Mouse (Mus musculus) forebrain, embryonic 15.5 days (tissue): ENCODE measurements around the gene Ptpa. TPM values are rescaled to one million over a fixed set of nuclear protein-coding genes. Genes with fewer than 3 reads are reported as not detected.
"Not testable (repeated sequence)": the region's sequence is repeated elsewhere in the genome, so short reads cannot be mapped to it uniquely, and the experiment has no call there.

Experiments used
- ATAC-seq: fragments of 200-750 bp; cut with Nextera tagmentation; replicated peaks from 2 replicates; pipeline ENCODE4 v1.8.0; 2017; ENCODE audit warnings: mild to moderate bottlenecking, moderate TSS enrichment, moderate library complexity
- H3K27ac ChIP-seq: fragments of 300-500 bp; sonication (generic); replicated peaks from 2 replicates; pipeline ENCODE4 v1.5.1; 2015; ENCODE audit warnings: mild to moderate bottlenecking, inconsistent platforms
- H3K27me3 ChIP-seq: fragments of 300-500 bp; sonication (generic); 2 replicates; pipeline ENCODE4 v1.6.1; 2015; ENCODE audit warnings: inconsistent platforms
- H3K36me3 ChIP-seq: fragments of 300-500 bp; sonication (generic); 2 replicates; pipeline ENCODE4 v1.6.1; 2015; ENCODE audit warnings: mild to moderate bottlenecking, inconsistent platforms
- H3K4me1 ChIP-seq: fragments of 300-500 bp; sonication (generic); 2 replicates; pipeline ENCODE4 v1.6.1; 2015; ENCODE audit warnings: inconsistent platforms
- H3K4me2 ChIP-seq: fragments of 300-500 bp; sonication (generic); replicated peaks from 2 replicates; pipeline ENCODE4 v1.6.1; 2015; ENCODE audit warnings: mild to moderate bottlenecking, inconsistent platforms
- H3K4me3 ChIP-seq: fragments of 300-500 bp; sonication (generic); 2 replicates; pipeline ENCODE4 v1.5.1; 2015; ENCODE audit warnings: mild to moderate bottlenecking, inconsistent platforms
- H3K9ac ChIP-seq: fragments of 300-500 bp; sonication (generic); replicated peaks from 2 replicates; pipeline ENCODE4 v1.6.1; 2015; ENCODE audit warnings: mild to moderate bottlenecking, inconsistent platforms
- H3K9me3 ChIP-seq: fragments of 300-500 bp; sonication (generic); 2 replicates; pipeline ENCODE4 v1.6.1; 2016; ENCODE audit warnings: inconsistent platforms
- WGBS: fragments of 180-500 bp; shearing (Covaris S2); methylation state at CpG from one replicate; pipeline ENCODE4 v1.1.7; 2015; ENCODE audit warnings: mixed read lengths; 5-methylcytosine and 5-hydroxymethylcytosine counted together
- polyA plus RNA-seq: library from polyadenylated mRNA; unstranded; fragments of >200 nt; fragmentation: Nextera tagmentation; extraction: Ambion mirVana; gene quantifications from 2 replicates; pipeline ENCODE4 v1.2.1, GENCODE M21; 2015

The Ptpa gene
- polyA plus RNA-seq, 1 experiment from 2014 or later: 152 TPM

- Histone ChIP-seq H3K27me3 (no peaks in the 10 kb centered on the region), H3K9ac (no peak overlapping the region), H3K4me1 (no peaks in the 10 kb centered on the region), H3K9me3 (no peaks in the 10 kb centered on the region), H3K36me3 (peaks cover 65% of the 10 kb centered on the region), H3K4me2 (no peak overlapping the region), H3K4me3 (no peak overlapping the region), H3K27ac (no peak overlapping the region)
- no peak for ATAC-seq
- 92% methylated on average over 2 of the region's 2 CpGs for WGBS
Observed at GRCm38 (mm10) chr2:30407221-30407620, 8.6 kb upstream of the Ptpa start.

GRCm38 (mm10) chr2:30407778-30408177, 8.1 kb upstream of the Ptpa start:
- no peaks in the 10 kb centered on the region for H3K4me1 ChIP-seq
- no peak overlapping the region for H3K27ac ChIP-seq
- H3K27me3 ChIP-seq: no peaks in the 10 kb centered on the region
- ATAC-seq: no peak
- peaks cover 63% of the 10 kb centered on the region for H3K36me3 ChIP-seq
- no peaks in the 10 kb centered on the region for H3K9me3 ChIP-seq
- H3K4me3 ChIP-seq: no peak overlapping the region
- no peak overlapping the region for H3K9ac ChIP-seq
- H3K4me2 ChIP-seq: no peak overlapping the region
- WGBS: 92% methylated on average over 10 of the region's 10 CpGs

GRCm38 (mm10) chr2:30408452-30409100, 7.3 kb upstream of the Ptpa start:
- WGBS: 81% methylated on average over 8 of the region's 8 CpGs

GRCm38 (mm10) chr2:30409454-30410176, 6.2 kb upstream of the Ptpa start:
- Histone ChIP-seq H3K27ac (no peak overlapping the region), H3K9ac (no peak overlapping the region), H3K27me3 (no peaks in the 10 kb centered on the region), H3K9me3 (no peaks in the 10 kb centered on the region), H3K36me3 (peaks cover 55% of the 10 kb centered on the region), H3K4me3 (no peak overlapping the region), H3K4me2 (no peak overlapping the region), H3K4me1 (peaks cover 12% of the 10 kb centered on the region)
- 88% methylated on average over 5 of the region's 5 CpGs for WGBS
- ATAC-seq: no peak

More at GRCm38 (mm10) chr2:30408452-30409100, 7.3 kb upstream of the Ptpa start:
- H3K4me1 ChIP-seq: peaks cover 2% of the 10 kb centered on the region; the same call in 1 of the 2 replicates
- H3K4me3 ChIP-seq: no peak overlapping the region
- no peak overlapping the region for H3K4me2 ChIP-seq
- no peak for ATAC-seq
- H3K36me3 ChIP-seq: peaks cover 59% of the 10 kb centered on the region
- no peak overlapping the region for H3K9ac ChIP-seq
- H3K9me3 ChIP-seq: no peaks in the 10 kb centered on the region
- H3K27me3 ChIP-seq: no peaks in the 10 kb centered on the region
- no peak overlapping the region for H3K27ac ChIP-seq

GRCm38 (mm10) chr2:30413038-30413973, 2.5 kb upstream of the Ptpa start:
- H3K9me3 ChIP-seq: no peaks in the 10 kb centered on the region
- H3K27me3 ChIP-seq: no peaks in the 10 kb centered on the region
- no peak overlapping the region for H3K27ac ChIP-seq
- H3K4me3 ChIP-seq: no peak overlapping the region
- 81% methylated on average over 16 of the region's 16 CpGs for WGBS
- no peak overlapping the region for H3K4me2 ChIP-seq
- H3K36me3 ChIP-seq: peaks cover 21% of the 10 kb centered on the region
- H3K9ac ChIP-seq: peak overlapping the region; percentile 33; the same call in 1 of the 2 replicates
- H3K4me1 ChIP-seq: peaks cover 36% of the 10 kb centered on the region
- no peak for ATAC-seq

- no peak for ATAC-seq
- peaks cover 44% of the 10 kb centered on the region for H3K4me1 ChIP-seq
- H3K9ac ChIP-seq: peak overlapping the region; percentile 33; the same call in 1 of the 2 replicates
- peaks cover 16% of the 10 kb centered on the region for H3K36me3 ChIP-seq
- H3K27me3 ChIP-seq: no peaks in the 10 kb centered on the region
- no peaks in the 10 kb centered on the region for H3K9me3 ChIP-seq
- no peak overlapping the region for H3K4me3 ChIP-seq
- WGBS: 93% methylated on average over 4 of the region's 4 CpGs
- peak overlapping the region; percentile 86 for H3K4me2 ChIP-seq
- no peak overlapping the region for H3K27ac ChIP-seq
Observed at GRCm38 (mm10) chr2:30414101-30414500, 1.7 kb upstream of the Ptpa start.

GRCm38 (mm10) chr2:30414681-30415080, 1.2 kb upstream of the Ptpa start:
- Histone ChIP-seq H3K36me3 (peaks cover 13% of the 10 kb centered on the region), H3K9ac (peak overlapping the region; percentile 84), H3K27ac (no peak overlapping the region), H3K4me3 (peak overlapping the region; percentile 93), H3K4me2 (peak overlapping the region; percentile 86), H3K27me3 (no peaks in the 10 kb centered on the region), H3K4me1 (peaks cover 48% of the 10 kb centered on the region), H3K9me3 (no peaks in the 10 kb centered on the region)
- 44% methylated on average over 5 of the region's 5 CpGs for WGBS
- no peak for ATAC-seq

GRCm38 (mm10) chr2:30415157-30415935, 493 bp upstream of the Ptpa start, which contains the start of gene Crat:
TSS of gene Crat (minus strand) at chr2:30415813.
- Histone ChIP-seq H3K4me1 (peaks cover 48% of the 10 kb centered on the region), H3K4me2 (peak within 1 kb of the TSS; percentile 86), H3K4me3 (peak within 1 kb of the TSS; percentile 93), H3K9ac (peak within 1 kb of the TSS; percentile 95), H3K36me3 (peaks cover 6% of the 10 kb centered on the region; the same call in 1 of the 2 replicates), H3K9me3 (no peaks in the 10 kb centered on the region), H3K27me3 (no peaks in the 10 kb centered on the region), H3K27ac (peak within 1 kb of the TSS; percentile 98)
- under 1% methylated on average over 58 of the region's 58 CpGs for WGBS
- ATAC-seq: peak; percentile 88

GRCm38 (mm10) chr2:30416649-30416965, 768 bp downstream of the Ptpa start:
- under 1% methylated on average over 7 of the region's 7 CpGs for WGBS
- no peak for ATAC-seq
- Histone ChIP-seq H3K4me2 (peak overlapping the region; percentile 86), H3K4me3 (peak overlapping the region; percentile 93), H3K9me3 (no peaks in the 10 kb centered on the region), H3K4me1 (peaks cover 48% of the 10 kb centered on the region), H3K27me3 (no peaks in the 10 kb centered on the region), H3K36me3 (peaks cover 4% of the 10 kb centered on the region; the same call in 1 of the 2 replicates), H3K27ac (peak overlapping the region; percentile 98), H3K9ac (peak overlapping the region; percentile 95)

GRCm38 (mm10) chr2:30417154-30417553, 1.3 kb downstream of the Ptpa start:
- H3K36me3 ChIP-seq, H3K27me3 ChIP-seq, H3K9ac ChIP-seq, H3K9me3 ChIP-seq, ATAC-seq: not testable (repeated sequence)
- Histone ChIP-seq H3K4me2 (peak overlapping the region; percentile 86), H3K27ac (0 out of 2 replicates have a peak overlapping the region, but pooled peaks have one; percentile 98), H3K4me1 (peaks cover 48% of the 10 kb centered on the region), H3K4me3 (peak overlapping the region; percentile 93)
- WGBS: 81% methylated on average over 6 of the region's 6 CpGs

GRCm38 (mm10) chr2:30417595-30418165, 1.8 kb downstream of the Ptpa start:
- Histone ChIP-seq H3K4me2 (no peak overlapping the region), H3K4me1 (peaks cover 48% of the 10 kb centered on the region), H3K9ac (0 out of 2 replicates have a peak overlapping the region, but pooled peaks have one; percentile 3), H3K4me3 (no peak overlapping the region), H3K27me3 (no peaks in the 10 kb centered on the region), H3K27ac (no peak overlapping the region), H3K36me3 (no peaks in the 10 kb centered on the region), H3K9me3 (no peaks in the 10 kb centered on the region)
- ATAC-seq: no peak
- WGBS: 72% methylated on average over 5 of the region's 5 CpGs
